Mouse (Mus musculus): ENCODE measurements around the gene Klf15.

GRCm38 (mm10) chr6:90514369-90514768 lies 52.0 kb downstream of the Klf15 start:
- TF ChIP-seq CTCF (IDR thresholded peaks at IDR 0.05; ENCODE audit: low read depth): no peak
- TF ChIP-seq EP300 (IDR thresholded peaks at IDR 0.05; ENCODE audit: low read depth): no peak

Measured in liver, embryonic 14.5 days (tissue).